Mouse (Mus musculus) heart, postnatal 0 days (tissue): ENCODE results near the gene Tenm3.

Source experiments
- CTCF ChIP-seq: IDR thresholded peaks from 2 replicates; pipeline ENCODE4 v1.5.1; 2016; ENCODE audit warnings: antibody characterized with exemption, control low read depth, low read depth
- EP300 ChIP-seq: IDR thresholded peaks from 2 replicates; pipeline ENCODE4 v1.6.1; 2016; ENCODE audit warnings: antibody characterized with exemption, low read depth

GRCm38 (mm10) chr8:48865972-48866371, 22.2 kb upstream of the Tenm3 start:
- no peak for TF ChIP-seq CTCF
- TF ChIP-seq EP300 = no peak
